Mouse (Mus musculus) right cerebral cortex, adult 18-20 months (tissue): ENCODE data around the gene Tll2.

Experiments used
- DNase-seq: peaks from one replicate; pipeline ENCODE4 v3.0.0; 2022; ENCODE audit warnings: mixed read lengths

Tll2 gene

GRCm38 (mm10) chr19:41206811-41207344, at the start of gene Tll2:
Gene Tll2 (minus strand): TSS chr19:41206835.
- peak; percentile 17 for DNase-seq

DNA sequence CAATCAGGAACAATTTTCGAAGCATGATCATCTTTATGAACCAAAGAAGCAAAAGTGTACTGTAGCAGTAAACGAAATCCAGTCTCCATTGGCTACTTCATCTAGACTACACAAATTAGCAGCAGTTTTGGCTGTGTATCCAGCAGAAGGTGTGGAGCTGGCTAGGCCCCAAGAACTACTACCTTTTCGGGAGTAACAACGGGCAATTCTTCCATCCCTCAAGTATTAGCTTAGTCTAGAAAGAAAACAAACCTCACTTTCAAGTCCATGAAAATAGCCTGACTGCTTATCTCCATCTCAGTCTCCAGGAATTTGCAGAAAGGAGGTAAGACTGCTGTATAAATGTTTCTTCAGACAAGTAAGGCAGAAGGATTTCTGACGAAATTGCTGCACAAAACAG, 47.9 kb upstream of the Tll2 start:
- no peak for DNase-seq

DNA sequence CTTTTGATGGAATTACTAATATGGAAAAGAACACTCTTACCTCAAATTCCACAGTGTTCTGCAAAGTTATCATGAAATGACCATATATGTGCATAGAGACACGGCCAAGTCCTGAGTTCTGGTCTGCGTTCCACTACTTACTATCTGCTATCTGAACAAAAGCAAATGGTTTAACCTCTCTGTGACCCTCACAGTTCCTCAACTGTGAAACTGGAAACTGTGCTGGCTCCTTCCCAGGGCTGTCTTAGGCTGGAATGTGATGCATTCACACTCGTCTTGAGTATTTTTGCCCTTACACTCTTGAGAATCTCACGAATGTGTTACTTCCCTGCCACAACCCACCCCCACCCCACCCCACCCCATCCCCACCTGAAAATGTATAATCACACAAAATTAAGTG, 42.3 kb upstream of the Tll2 start:
- DNase-seq = no peak

DNA sequence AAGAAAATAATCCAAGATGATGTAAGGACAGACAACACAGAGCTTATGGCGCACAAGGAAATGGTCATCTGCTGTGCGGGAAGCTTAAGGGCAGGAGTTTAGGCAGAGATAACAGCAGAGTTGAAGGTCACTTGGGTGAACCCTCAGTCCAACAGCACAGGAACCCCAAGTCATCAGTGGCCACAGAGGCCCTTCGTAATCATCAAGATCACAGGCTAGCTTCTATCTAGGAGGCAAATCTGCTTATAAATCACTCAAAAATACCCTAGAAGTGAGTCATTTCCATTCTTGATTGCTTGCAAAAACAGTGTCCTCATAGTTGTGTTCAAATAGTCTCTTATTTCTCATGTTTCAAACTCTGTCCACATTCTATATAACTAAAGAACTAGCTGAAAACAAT, 41.6 kb upstream of the Tll2 start:
- DNase-seq = no peak

DNA sequence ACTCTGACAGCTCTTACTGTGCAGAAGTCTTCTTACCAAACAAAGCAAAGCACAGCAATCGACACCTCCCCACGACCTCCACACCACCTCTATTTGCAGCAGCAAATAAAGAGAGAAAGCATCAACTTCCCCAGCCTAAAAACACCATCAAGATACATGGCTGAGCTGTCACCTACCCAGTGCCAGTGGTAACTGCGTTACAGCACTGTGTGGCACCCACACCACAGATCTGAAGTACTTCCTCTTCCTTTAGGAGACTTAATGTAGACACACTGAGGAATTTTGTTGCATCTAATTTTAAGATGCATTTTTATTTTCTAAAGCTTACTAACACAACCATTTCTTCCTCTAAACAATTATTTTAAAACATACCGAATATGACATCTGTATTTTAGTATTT, 39.6 kb upstream of the Tll2 start:
- DNase-seq = no peak

DNA sequence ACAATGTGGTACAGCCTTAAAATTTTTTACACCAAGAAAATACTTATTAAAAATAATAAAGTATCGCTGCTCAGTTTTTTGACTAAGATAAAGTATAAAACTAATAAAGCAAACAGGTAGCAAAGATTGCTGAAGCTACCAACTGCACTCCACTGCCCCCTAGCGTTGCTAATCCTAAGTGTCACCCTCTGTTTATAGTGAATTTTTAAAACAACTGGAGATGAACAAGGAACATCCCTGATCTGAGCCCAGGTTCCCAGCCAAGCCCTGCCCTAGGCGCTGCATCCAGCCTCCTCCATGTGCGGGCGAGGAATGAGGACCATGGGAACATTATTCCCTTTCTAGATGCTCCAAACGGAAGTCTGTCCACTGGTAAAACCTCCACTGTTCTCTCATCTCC, 37.9 kb upstream of the Tll2 start:
- DNase-seq = peak; percentile 16

GRCm38 (mm10) chr19:41241997-41242396, 35.4 kb upstream of the Tll2 start:
- DNase-seq = no peak

GRCm38 (mm10) chr19:41233698-41234097, 27.1 kb upstream of the Tll2 start:
- no peak for DNase-seq

DNA sequence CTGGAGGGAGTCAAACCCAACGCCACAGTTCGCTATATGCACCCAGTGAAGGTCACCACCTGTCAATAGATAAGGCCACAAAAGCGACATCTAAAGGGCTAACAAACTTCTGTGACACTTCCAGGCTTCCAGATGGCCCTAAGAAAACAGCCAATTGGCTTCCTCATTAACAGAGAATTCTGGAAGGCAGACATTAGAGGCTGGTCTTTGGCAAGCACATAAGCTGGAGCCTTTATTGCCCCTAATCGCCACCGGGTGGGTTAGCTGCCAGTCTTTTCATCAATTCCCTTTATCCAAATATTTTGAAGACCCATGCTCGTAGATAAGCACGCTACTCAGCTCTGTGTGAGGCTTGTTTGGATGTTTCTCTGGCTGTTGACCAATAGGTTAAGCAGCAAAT, 1.7 kb upstream of the Tll2 start:
- no peak for DNase-seq

DNA sequence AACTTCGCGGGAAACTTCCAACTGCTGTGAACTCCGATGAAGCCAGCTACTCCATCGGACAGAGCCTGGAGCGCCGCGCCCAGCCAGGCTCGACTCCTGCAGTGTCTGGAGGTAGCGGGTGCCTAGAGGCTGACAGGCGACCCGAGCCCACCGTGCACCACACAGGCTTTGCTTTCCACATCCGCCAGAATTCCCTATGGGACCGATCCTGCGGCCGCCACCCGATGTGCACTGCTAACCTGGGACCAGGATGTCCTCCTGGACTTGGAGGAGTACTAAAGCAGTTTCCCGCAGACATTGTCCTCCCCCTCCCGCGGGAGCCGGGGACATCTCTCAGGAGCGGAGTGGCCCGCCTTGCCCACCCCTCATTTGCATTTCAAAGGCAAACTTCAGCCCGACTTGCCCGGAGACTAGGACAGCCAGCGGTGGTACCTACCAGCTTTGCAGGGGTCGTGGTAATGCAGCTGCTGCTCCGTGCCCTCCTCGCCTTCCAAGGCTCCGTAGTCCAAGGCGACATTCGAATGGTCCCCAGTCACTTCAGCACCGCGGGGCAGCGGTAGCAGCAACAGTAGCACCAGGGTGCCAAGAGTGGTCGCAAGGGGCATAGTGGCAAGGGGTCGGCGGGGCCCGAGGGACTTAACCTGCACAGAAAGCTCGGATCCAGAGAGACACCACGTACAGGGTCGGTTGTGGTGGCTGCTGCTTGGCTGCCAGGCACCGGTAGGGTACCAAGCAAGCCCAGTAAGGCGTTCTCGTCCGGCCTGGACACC, 409 bp downstream of the Tll2 start:
- DNase-seq = no peak

DNA sequence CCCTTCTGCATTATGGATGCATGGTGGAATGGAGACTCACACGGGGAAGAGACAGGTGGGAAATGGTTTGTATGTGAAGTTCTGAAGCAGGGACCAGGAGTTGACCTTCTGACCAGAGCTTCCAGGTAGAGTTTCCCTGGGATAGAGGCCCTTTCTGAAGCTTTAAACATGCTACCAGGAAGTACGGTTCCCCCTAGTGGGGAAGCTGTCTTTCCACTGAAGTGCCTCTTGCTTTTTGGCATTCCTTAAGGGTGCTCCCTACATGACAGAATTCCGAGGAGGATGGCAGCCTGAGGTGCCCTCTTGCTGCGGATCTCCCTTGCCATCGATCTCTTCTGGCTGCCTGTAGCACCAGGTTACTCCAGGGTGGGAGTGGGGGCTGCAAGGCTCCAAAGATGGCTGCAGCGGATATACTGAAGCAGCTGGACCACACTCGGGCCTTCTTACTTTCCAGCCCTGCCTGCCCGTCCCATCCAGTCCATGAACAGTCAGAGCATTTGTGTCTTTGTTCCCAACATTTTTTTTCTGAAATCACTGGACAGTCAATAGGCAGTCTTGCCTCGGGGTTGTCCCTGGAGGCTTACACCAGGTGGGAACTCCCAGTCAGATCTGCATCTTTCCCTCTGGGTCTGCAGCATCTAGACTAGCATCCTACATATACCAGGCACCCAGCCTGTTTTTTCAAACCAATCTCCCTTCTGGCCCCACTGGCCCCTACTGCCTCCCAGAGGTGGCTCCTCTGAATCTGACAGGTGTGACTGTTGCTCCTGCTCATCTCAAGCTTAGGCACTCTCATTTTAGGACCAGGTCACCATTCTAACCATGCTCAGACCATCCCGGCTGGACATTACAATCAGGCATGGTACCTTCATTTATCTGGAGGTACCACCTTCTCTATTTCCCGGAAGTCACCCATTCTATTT, 2.2 kb downstream of the Tll2 start:
- DNase-seq = peak; percentile 41

- peak; percentile 51 for DNase-seq
Observed at GRCm38 (mm10) chr19:41197606-41198005, 9.0 kb downstream of the Tll2 start.

DNA sequence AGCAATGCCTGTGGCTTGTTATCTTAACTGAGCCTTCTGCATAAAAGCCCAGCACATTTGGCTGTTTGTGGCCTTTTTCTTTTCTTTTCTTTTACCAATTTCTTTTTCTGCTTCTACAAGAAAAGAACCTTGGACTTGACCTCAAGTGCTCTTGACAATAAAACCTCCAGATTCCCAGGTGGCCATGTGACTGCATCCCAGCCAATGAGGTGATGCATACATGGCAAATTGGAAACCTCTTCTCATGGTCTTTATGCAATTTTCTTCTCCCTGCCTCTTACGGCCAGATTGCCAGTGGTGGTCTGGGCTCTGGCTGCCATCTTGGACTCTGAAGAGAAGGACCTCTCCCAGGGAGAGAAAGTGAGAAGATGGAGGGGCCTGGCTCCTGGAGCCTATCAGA, 13.3 kb downstream of the Tll2 start:
- DNase-seq = no peak

GRCm38 (mm10) chr19:41192953-41193352, 13.7 kb downstream of the Tll2 start:
- DNase-seq = no peak

- DNase-seq = no peak
Observed at GRCm38 (mm10) chr19:41191724-41192123, 14.9 kb downstream of the Tll2 start.

- DNase-seq = no peak
Observed at GRCm38 (mm10) chr19:41190876-41191434, 15.7 kb downstream of the Tll2 start.

- no peak for DNase-seq
Observed at GRCm38 (mm10) chr19:41177331-41177730, 29.3 kb downstream of the Tll2 start.

DNA sequence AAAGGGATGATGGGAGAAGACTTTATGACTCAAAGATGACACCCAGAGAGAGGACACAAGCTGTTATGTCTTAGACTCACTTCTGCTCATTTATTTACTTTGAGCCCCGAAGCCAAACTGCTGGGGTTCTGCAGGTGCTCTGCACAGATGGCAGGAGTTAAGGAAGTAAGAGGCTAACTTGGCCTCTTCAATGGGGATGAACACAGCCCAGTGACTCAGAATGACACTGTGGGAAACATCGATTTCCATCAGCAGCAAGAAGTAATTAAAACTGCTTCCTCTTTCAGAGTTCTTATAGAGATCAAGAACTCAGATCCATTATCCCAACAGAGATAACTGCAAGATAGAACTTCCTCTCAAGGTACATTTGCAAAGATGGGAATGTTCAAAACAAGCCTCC, 29.8 kb downstream of the Tll2 start:
- DNase-seq = no peak

GRCm38 (mm10) chr19:41165914-41166235, 40.8 kb downstream of the Tll2 start:
- DNase-seq = no peak

DNA sequence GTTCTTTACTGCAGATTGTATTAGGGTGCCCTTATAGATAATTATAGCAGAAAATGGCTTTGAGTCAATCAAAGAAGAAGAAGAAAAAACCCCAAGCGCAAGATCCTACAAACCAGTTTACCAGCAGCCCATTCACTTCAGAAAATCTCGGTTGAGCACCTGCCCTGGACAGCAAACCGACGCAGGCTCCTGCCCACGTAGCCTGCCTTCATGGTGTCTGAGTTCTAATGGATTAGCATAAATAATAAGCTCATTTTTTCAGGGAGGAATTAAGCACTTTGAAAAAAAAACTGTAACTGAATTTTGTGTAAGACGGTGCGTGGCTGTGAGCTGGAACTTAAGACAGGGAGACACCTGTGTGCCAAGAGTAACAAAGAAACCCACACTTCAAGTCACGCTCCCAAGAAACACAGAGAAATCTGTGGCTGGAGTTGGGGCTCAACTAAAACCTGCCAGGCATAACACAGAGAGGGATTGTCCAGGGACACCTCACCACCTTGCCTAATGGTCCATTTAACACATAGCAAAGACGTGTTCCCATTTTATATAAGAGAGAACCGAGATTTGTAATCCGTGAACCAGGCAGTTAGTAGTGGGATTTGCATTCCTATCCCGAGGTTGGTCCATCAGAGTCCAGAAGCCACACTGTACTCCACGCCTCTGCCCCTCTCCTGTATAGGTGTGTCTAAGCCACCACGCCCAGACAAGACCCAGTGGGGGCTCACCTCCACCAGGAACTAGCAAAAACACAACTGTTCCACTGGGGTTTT, 41.3 kb downstream of the Tll2 start:
- no peak for DNase-seq

DNA sequence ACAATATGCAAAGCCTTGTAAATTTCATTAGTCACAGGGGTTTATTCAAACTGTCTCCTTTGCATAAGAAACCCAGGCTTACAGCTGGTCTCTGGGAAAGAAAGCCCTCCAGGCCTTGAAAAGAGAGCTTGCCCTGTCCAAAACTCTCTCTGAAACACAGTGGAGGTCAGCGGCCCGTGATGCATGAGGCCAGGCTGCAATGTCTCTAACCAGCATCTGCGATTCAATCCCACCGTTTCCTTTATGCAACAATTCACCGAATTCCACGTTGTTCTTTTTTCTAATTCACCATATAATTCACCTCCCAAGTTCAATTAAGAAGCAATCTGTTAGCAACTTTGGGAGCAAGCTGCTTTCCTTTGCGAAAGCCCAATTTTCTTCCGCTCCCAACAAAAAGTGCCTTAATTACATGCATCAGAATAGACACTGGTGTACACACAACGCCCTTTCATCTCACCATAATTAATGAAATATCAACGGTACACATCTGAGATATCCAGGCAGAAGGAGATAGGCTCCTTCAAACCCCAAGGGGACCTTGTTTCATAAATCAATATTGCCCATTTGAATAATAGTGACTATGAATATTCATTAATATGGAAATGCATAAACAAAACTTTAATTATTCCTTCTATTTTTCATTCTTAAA, 42.1 kb downstream of the Tll2 start:
- DNase-seq = no peak

DNA sequence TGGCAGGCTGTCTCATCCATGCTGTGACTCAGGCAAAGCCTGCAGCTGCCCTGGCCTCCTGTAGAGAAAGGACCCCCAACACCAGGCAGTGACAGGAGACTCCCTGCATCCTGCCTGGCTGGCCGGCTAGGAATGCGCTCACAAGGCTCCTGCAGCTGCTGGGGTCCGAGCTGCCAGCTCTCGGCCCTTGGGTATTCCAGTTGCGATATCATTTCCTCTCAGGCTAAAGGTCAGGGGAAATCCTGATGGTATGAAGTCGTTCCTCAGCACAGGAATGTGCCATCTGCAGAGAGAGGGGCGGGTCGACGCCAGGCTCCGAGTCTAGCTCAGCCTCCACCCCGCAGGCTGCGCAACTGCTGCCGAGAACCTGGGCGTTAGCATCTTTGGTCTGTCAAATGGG, 46.2 kb downstream of the Tll2 start:
- DNase-seq = no peak
